Mouse (Mus musculus): ENCODE data around the gene Dip2c. TPM values are rescaled to one million over a fixed set of nuclear protein-coding genes. Genes with fewer than 3 reads are reported as not detected.

Dip2c gene
- polyA plus RNA-seq, 1 experiment from 2014 or later, result 7.1 TPM

GRCm38 (mm10) chr13:9350670-9351069 lies 74.3 kb downstream of the Dip2c start:
- Histone ChIP-seq H3K4me1 (ENCODE audit: control insufficient read depth, insufficient read depth, low read length) (peaks cover 4% of the 10 kb centered on the region), H3K27me3 (ENCODE audit: control insufficient read depth, insufficient read depth, low read length) (no peaks in the 10 kb centered on the region), H3K4me2 (no peak overlapping the region), H3K9ac (ENCODE audit: low read length) (no peak overlapping the region), H3K27ac (ENCODE audit: low read depth, low read length) (no peak overlapping the region), H3K36me3 (ENCODE audit: control insufficient read depth, insufficient read depth, low read length) (no peaks in the 10 kb centered on the region), H3K9me3 (ENCODE audit: control insufficient read depth, low read length) (no peaks in the 10 kb centered on the region), H3K4me3 (ENCODE audit: low read depth, low read length) (no peak overlapping the region)
- DNase-seq (ENCODE audit: low spot score, missing footprints) (no peak), ATAC-seq (ENCODE audit: low FRiP score) (no peak)
- WGBS, result 88% methylated on average over 2 of the region's 2 CpGs

DNA sequence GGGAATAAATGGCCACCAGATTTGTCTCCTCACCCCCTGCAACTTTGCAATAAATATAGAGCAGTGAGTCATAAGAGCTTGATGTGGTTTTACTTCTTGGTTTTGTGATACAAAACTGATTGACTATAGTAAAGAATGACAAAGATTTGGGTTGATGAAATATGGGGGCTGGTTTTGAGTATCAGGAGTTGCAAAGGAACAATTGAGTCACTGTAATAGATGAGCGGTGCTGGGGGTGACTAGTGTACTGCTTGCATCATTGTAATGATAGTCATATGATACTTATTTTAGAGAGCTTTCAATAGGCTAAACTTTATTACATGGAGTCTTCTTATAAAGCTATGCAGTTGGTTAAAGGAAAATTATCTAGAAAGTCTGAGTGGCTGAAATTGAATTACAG lies 77.6 kb downstream of the Dip2c start:
- DNase-seq (ENCODE audit: low spot score, missing footprints) (peak; percentile 77), ATAC-seq (ENCODE audit: low FRiP score) (no peak)
- H3K27ac ChIP-seq (ENCODE audit: low read depth, low read length), result no peak overlapping the region
- 86% methylated on average over 1 of the region's 1 CpGs for WGBS
- no peak overlapping the region for H3K4me3 ChIP-seq (ENCODE audit: low read depth, low read length)
- H3K4me1 ChIP-seq (ENCODE audit: control insufficient read depth, insufficient read depth, low read length), result peaks cover 4% of the 10 kb centered on the region
- H3K4me2 ChIP-seq, result no peak overlapping the region
- no peaks in the 10 kb centered on the region for H3K27me3 ChIP-seq (ENCODE audit: control insufficient read depth, insufficient read depth, low read length)
- no peaks in the 10 kb centered on the region for H3K36me3 ChIP-seq (ENCODE audit: control insufficient read depth, insufficient read depth, low read length)
- no peak overlapping the region for H3K9ac ChIP-seq (ENCODE audit: low read length)
- no peaks in the 10 kb centered on the region for H3K9me3 ChIP-seq (ENCODE audit: control insufficient read depth, low read length)

DNA sequence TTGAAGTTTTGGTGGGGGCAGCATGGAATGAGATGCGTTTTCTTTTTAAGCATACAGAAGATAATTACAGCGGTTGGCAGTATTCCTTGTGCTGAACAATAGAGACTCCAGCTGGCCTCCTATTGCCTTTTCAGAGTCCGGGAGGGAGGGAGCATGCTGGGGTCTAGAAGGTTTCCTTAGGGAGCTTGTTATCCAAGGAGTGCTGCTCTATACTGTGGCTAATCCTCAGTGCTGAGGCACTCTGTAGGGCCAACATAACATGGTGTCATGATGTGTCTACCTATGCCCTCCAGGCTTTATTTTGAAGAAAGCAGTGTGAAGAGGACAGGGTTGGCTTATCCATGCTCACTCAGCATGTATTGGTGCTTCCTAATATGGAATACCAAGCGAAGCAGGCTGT lies 79.0 kb downstream of the Dip2c start:
- Histone ChIP-seq H3K4me2 (no peak overlapping the region), H3K4me3 (ENCODE audit: low read depth, low read length) (no peak overlapping the region), H3K9ac (ENCODE audit: low read length) (no peak overlapping the region), H3K27me3 (ENCODE audit: control insufficient read depth, insufficient read depth, low read length) (no peaks in the 10 kb centered on the region), H3K4me1 (ENCODE audit: control insufficient read depth, insufficient read depth, low read length) (peaks cover 4% of the 10 kb centered on the region), H3K36me3 (ENCODE audit: control insufficient read depth, insufficient read depth, low read length) (no peaks in the 10 kb centered on the region), H3K9me3 (ENCODE audit: control insufficient read depth, low read length) (no peaks in the 10 kb centered on the region), H3K27ac (ENCODE audit: low read depth, low read length) (no peak overlapping the region)
- ATAC-seq (ENCODE audit: low FRiP score) (peak; percentile 90), DNase-seq (ENCODE audit: low spot score, missing footprints) (peak; percentile 86)
- WGBS, result 27% methylated on average over 4 of the region's 4 CpGs

DNA sequence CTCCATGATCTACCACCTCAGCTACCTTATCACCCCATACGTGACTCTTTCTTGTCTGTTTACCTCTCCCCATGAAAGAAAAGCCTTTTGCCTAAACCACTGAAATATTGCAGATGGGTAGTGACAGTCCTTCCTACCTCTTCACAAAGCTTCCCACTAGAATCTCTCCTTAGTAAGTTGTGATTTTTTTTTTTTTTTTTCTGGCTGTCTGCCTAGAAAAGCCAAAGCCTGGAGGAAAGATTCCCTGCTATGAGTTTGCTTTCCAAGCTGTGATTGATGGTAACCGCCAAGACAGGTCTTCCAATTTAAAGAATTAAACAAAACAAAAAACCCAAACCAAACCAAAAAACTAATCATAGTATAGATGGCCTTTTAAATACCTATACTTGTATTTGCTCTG lies 85.1 kb downstream of the Dip2c start:
- ATAC-seq (ENCODE audit: low FRiP score) (no peak), DNase-seq (ENCODE audit: low spot score, missing footprints) (no peak)
- no peak overlapping the region for H3K9ac ChIP-seq (ENCODE audit: low read length)
- no peaks in the 10 kb centered on the region for H3K9me3 ChIP-seq (ENCODE audit: control insufficient read depth, low read length)
- H3K27me3 ChIP-seq (ENCODE audit: control insufficient read depth, insufficient read depth, low read length), result no peaks in the 10 kb centered on the region
- no peaks in the 10 kb centered on the region for H3K4me1 ChIP-seq (ENCODE audit: control insufficient read depth, insufficient read depth, low read length)
- no peak overlapping the region for H3K4me3 ChIP-seq (ENCODE audit: low read depth, low read length)
- no peaks in the 10 kb centered on the region for H3K36me3 ChIP-seq (ENCODE audit: control insufficient read depth, insufficient read depth, low read length)
- H3K27ac ChIP-seq (ENCODE audit: low read depth, low read length), result no peak overlapping the region
- H3K4me2 ChIP-seq, result no peak overlapping the region
- 88% methylated on average over 2 of the region's 2 CpGs for WGBS

GRCm38 (mm10) chr13:9371387-9371786 lies 95.1 kb downstream of the Dip2c start:
- Histone ChIP-seq H3K36me3 (ENCODE audit: control insufficient read depth, insufficient read depth, low read length) (no peaks in the 10 kb centered on the region), H3K4me2 (no peak overlapping the region), H3K4me1 (ENCODE audit: control insufficient read depth, insufficient read depth, low read length) (no peaks in the 10 kb centered on the region), H3K27ac (ENCODE audit: low read depth, low read length) (no peak overlapping the region), H3K4me3 (ENCODE audit: low read depth, low read length) (no peak overlapping the region), H3K27me3 (ENCODE audit: control insufficient read depth, insufficient read depth, low read length) (no peaks in the 10 kb centered on the region), H3K9ac (ENCODE audit: low read length) (no peak overlapping the region), H3K9me3 (ENCODE audit: control insufficient read depth, low read length) (no peaks in the 10 kb centered on the region)
- ATAC-seq (ENCODE audit: low FRiP score) (no peak), DNase-seq (ENCODE audit: low spot score, missing footprints) (no peak)
- 73% methylated on average over 1 of the region's 1 CpGs for WGBS

DNA sequence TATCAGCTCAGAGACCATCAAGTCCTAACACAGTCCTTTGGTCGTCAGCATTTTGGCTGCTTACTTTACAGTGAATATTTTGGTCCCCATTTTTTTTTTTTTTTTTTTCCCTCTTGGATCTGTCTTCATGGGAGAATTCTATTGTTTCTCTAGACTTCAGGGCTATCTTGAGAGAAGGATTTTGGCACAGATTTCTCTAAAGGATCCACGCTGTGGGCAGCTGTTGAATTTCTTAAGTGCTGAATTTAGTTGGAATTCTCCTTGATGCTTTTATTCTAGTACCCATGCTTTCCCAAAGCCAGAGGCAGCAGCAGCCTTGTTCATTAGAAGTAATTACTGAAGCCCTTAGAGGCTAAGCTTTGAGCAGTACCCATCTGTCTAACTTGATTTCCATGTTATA lies 100.8 kb downstream of the Dip2c start:
- Histone ChIP-seq H3K9ac (ENCODE audit: low read length) (no peak overlapping the region), H3K4me2 (no peak overlapping the region), H3K27ac (ENCODE audit: low read depth, low read length) (no peak overlapping the region), H3K4me3 (ENCODE audit: low read depth, low read length) (no peak overlapping the region), H3K27me3 (ENCODE audit: control insufficient read depth, insufficient read depth, low read length) (no peaks in the 10 kb centered on the region), H3K36me3 (ENCODE audit: control insufficient read depth, insufficient read depth, low read length) (no peaks in the 10 kb centered on the region), H3K9me3 (ENCODE audit: control insufficient read depth, low read length) (no peaks in the 10 kb centered on the region; the same call in 1 of the 2 replicates), H3K4me1 (ENCODE audit: control insufficient read depth, insufficient read depth, low read length) (no peaks in the 10 kb centered on the region)
- ATAC-seq (ENCODE audit: low FRiP score), result no peak
- WGBS, result 79% methylated on average over 2 of the region's 2 CpGs
- no peak for DNase-seq (ENCODE audit: low spot score, missing footprints)

DNA sequence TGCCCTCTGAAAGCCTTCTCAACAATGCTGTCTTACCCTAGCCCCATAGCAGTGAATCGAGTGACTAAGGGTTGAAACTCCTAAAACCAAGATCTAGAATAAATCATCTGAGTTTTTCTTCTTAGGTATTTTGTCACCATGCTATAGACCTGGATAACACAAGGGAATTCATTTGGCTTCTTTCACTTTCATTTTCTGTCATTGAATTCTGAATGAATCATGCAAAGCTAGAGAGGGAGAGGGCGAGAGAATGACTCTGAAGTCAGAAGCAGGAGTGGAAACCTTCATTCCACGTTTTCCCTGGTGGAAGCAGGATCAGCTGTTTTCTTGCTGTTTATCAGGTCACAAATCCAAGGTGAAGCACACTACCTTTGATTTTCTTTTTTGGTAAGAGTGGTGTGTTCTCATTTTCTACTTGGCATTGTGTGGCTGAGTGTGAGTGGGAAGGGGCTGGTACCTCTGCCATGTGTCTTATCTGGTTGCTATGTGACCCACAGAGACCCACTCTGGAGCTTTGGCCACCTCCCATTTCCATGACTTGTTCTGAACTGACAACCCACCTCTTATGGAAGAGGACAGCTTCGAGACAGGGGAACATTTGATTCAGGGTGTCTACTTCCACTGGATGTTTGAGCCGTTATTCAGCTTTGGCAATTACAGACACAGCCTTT lies 104.5 kb downstream of the Dip2c start:
- H3K36me3 ChIP-seq (ENCODE audit: control insufficient read depth, insufficient read depth, low read length), result no peaks in the 10 kb centered on the region
- no peak overlapping the region for H3K4me3 ChIP-seq (ENCODE audit: low read depth, low read length)
- H3K9me3 ChIP-seq (ENCODE audit: control insufficient read depth, low read length), result no peaks in the 10 kb centered on the region; the same call in 1 of the 2 replicates
- ATAC-seq (ENCODE audit: low FRiP score) (no peak), DNase-seq (ENCODE audit: low spot score, missing footprints) (no peak)
- H3K4me2 ChIP-seq, result no peak overlapping the region
- no peak overlapping the region for H3K9ac ChIP-seq (ENCODE audit: low read length)
- WGBS, result 88% methylated on average over 5 of the region's 5 CpGs
- H3K27ac ChIP-seq (ENCODE audit: low read depth, low read length), result no peak overlapping the region
- no peaks in the 10 kb centered on the region for H3K4me1 ChIP-seq (ENCODE audit: control insufficient read depth, insufficient read depth, low read length)
- H3K27me3 ChIP-seq (ENCODE audit: control insufficient read depth, insufficient read depth, low read length), result no peaks in the 10 kb centered on the region

DNA sequence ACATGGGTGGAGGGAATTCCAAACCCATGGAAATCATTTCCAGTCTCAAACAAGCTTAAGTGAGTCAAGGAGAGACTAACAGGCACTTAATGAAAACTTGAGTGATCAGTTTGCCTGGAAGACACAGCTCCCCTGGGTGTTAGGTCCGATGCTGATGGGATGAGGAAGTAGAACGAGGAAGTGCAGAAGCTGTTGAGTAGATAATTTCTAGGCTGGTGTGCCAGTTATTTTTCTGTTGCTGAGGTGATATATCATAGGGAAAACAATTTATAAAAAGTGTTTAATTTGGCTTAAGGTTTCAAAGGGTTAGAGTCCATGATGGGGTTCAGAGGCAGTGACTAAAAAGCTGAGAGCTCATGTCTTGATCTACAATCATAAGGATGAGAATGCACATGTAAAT lies 111.7 kb downstream of the Dip2c start:
- Histone ChIP-seq H3K9me3 (ENCODE audit: control insufficient read depth, low read length) (peaks cover 5% of the 10 kb centered on the region; the same call in 1 of the 2 replicates), H3K36me3 (ENCODE audit: control insufficient read depth, insufficient read depth, low read length) (no peaks in the 10 kb centered on the region), H3K4me2 (no peak overlapping the region), H3K4me1 (ENCODE audit: control insufficient read depth, insufficient read depth, low read length) (no peaks in the 10 kb centered on the region), H3K27me3 (ENCODE audit: control insufficient read depth, insufficient read depth, low read length) (no peaks in the 10 kb centered on the region), H3K27ac (ENCODE audit: low read depth, low read length) (no peak overlapping the region), H3K9ac (ENCODE audit: low read length) (no peak overlapping the region), H3K4me3 (ENCODE audit: low read depth, low read length) (no peak overlapping the region)
- WGBS, result 92% methylated on average over 2 of the region's 2 CpGs
- ATAC-seq (ENCODE audit: low FRiP score) (no peak), DNase-seq (ENCODE audit: low spot score, missing footprints) (no peak)

DNA sequence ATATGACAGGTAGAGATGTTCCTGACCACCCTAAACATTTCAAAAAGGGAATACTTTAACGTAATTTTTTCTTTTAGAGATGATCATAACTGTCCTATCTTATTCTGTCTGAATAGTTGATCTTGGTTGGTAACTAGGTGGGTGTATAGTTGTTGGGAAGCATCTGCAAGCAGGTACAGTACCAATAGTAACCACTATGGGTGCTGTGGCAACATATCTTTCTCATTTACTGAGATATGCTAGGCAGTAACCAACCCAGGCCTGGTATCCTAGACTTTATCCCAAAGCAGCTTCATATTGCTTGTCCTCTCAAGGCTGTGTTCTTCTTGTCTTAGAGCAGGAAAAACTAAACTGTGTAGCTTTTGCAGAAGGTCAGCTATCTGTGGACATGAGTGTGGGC lies 113.0 kb downstream of the Dip2c start:
- ATAC-seq (ENCODE audit: low FRiP score), result no peak
- H3K27me3 ChIP-seq (ENCODE audit: control insufficient read depth, insufficient read depth, low read length), result no peaks in the 10 kb centered on the region
- no peaks in the 10 kb centered on the region for H3K36me3 ChIP-seq (ENCODE audit: control insufficient read depth, insufficient read depth, low read length)
- no peak overlapping the region for H3K4me3 ChIP-seq (ENCODE audit: low read depth, low read length)
- no peak overlapping the region for H3K9ac ChIP-seq (ENCODE audit: low read length)
- H3K4me2 ChIP-seq, result no peak overlapping the region
- peaks cover 5% of the 10 kb centered on the region; the same call in 1 of the 2 replicates for H3K9me3 ChIP-seq (ENCODE audit: control insufficient read depth, low read length)
- DNase-seq (ENCODE audit: low spot score, missing footprints), result no peak
- H3K27ac ChIP-seq (ENCODE audit: low read depth, low read length), result no peak overlapping the region
- 85% methylated on average over 1 of the region's 1 CpGs for WGBS
- H3K4me1 ChIP-seq (ENCODE audit: control insufficient read depth, insufficient read depth, low read length), result no peaks in the 10 kb centered on the region

All from midbrain, embryonic 11.5 days (tissue).